Mouse (Mus musculus): ENCODE measurements at regions not wholly inside any gene's neighbourhood (a gene's known extent, or its start where the extent isn't known, plus 50 kb on each side); places are given as distances from the start of the nearest gene placed in this dataset.

GRCm38 (mm10) chr9:91818616-91819328 lies 374.0 kb upstream of the Plscr5 start:
- ATAC-seq, result no peak

DNA sequence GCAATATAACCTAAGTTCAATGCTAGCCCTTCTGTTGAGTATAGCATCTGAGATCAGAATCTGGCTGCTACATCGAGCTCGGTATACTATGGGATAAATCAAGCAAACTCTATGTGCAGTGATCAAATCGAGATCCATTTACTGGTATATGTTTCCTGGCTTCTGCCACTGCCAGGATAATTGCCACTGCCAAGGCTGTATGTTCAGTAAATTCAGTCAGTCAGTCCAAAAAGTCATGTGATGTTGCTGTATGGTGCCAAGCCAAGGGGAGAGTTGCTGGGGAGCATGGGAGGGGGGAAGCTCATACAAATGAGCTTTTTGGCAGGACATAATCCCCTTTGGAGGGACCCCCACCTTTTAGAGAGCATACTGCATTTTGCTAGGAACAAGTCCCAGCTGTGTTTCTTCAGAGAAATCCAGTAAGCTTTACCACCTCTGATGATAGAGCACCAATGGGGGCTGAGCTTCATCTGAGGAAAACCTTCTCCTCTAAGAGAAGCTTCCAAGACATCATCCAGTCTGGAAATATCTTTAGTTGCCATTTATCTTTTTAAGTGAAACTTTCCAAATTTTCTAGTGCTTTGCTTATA lies 389.3 kb upstream of the Plscr5 start:
- no peak for ATAC-seq

GRCm38 (mm10) chr9:91798837-91799225 lies 393.9 kb upstream of the Plscr5 start:
- ATAC-seq, result no peak

- ATAC-seq, result no peak
Measured at GRCm38 (mm10) chr9:91798171-91798836, 394.4 kb upstream of the Plscr5 start.

- ATAC-seq, result no peak
Measured at GRCm38 (mm10) chr9:91796976-91797375, 395.8 kb upstream of the Plscr5 start.

- no peak for ATAC-seq
Measured at GRCm38 (mm10) chr9:91752935-91753334, 387.3 kb upstream of the Zic1 start.

DNA sequence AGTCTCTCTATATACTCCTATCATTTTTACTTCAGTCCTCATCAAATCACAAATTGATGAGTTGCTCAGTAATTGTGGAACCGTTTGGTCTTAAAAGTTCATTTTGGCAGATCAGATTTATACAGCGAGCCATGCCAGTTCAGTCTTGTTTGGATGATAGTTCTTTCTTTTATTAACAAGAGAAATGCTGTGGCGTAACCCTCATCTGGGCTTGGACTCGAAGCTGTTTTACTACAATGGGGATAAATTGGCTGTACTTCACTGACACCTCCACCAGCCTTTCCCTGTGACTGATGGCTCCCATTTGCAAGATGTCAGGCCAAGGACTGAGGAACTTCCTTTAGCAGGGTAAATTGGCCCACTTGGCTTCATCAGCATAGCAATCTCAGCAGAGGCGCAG lies 345.5 kb upstream of the Zic1 start:
- ATAC-seq, result no peak

DNA sequence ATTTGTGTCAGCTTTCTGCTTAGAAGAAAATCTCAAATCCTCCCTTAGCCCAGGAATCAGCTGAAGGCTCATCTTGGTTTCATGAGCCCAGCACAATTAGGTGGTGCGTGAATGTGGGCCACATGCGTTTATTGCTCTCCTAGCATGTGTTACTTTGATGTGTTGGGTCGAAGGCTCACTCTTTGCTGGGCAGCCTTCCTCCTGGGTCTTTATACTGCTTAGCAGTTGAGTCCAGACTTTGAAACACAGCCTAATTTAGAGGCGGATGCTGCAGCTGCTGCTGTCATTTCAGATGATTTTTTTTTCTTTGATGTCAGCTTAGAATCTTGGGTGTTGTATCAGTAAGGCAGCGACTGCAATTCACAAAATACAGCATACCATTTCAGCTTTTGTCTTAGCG lies 315.2 kb upstream of the Zic1 start:
- ATAC-seq, result no peak

GRCm38 (mm10) chr9:91666667-91667066 lies 301.1 kb upstream of the Zic1 start:
- no peak for ATAC-seq

- ATAC-seq, result no peak
Measured at GRCm38 (mm10) chr9:91660089-91660488, 294.5 kb upstream of the Zic1 start.

DNA sequence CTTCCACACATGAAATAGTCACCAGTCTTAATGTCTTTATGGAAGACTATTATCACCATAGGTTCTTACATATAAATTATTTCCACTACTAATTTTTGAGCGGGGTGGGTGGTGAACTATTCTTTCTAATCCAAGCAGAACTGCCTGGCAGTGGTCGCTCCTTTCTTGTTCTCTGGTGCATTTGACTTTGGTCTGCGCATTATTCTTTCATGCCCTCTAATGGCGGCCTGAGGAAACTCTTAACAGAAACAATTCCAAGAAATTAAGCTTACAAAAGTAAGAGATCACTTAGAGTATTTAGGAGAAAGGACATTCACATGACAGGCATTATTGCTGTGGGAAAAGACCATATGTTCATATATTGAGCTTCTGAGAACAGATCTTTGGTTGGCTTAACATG lies 288.5 kb upstream of the Zic1 start:
- ATAC-seq, result no peak

- ATAC-seq, result no peak
Measured at GRCm38 (mm10) chr9:91652384-91653100, 286.9 kb upstream of the Zic1 start.

- no peak for ATAC-seq
Measured at GRCm38 (mm10) chr9:91610401-91610800, 244.8 kb upstream of the Zic1 start.

DNA sequence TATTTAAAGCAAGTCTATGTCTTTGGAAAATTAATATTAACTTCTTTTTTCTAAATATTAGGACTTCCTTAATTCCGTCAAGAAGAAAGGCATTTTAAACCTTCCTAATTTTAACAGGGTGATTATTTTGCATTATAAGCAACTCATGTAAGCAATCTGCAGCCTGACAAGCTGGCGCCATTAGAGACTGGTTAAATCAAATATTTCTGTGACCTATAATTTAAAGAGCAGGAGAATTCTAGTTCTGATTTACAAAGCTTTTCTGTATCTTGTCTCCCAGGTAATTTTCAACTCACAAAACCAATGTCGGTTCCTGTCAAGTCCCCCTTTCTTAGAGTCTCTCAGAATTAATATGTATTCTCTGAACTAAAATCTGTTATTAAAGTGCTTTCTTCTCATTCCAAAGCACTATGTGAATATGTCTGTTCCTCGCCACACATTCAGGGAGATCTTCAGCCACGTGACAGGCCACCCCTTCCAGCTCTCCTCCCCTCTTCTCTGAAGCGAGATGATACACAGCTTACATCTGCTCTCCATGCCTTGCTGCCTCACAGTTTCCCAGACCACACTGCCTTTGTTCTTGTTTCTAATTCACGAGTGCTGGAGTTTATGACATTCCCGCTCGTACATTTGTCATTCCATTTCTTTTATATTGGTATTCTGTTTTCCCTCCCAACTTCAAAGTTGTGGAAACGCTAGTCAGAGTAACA lies 244.0 kb upstream of the Zic1 start:
- ATAC-seq, result no peak

DNA sequence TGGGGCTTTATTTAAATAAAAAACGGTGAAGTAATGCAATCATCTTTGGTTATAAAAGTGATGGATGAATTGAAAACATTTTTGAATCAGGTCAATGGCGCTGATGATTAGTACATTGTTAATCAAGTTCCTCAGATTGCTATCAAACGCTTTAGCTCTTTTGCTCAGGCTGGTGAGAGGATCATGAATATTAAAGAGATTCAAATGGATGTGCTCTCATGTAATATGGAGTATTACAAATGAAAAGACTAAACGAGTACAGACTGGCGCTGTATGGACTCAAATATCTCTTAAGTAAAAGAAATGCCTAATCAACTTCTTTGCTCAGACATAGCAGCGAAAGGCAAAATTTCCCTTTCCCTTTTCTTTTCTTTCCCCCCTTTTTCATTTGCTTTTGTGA lies 236.1 kb upstream of the Zic1 start:
- no peak for ATAC-seq

DNA sequence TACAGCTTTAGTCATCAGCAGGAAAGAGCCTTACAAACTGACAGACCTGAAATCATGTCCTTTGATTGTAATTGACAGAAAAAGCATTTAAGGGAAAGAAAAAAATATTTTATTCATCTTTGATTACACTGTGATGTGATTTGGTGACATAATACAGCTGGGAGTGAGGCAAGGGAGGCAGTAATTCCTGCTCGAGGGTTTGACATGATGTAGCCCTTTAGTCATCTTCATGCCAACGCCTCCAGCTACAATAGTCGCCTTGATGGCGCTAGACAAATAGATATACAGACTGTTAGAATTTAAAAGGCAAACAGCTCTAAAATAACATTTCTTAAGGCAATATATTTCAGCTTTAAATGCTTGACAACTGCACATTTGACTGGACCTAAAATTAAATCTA lies 226.3 kb upstream of the Zic1 start:
- no peak for ATAC-seq

- no peak for ATAC-seq
Measured at GRCm38 (mm10) chr9:91588756-91589155, 223.1 kb upstream of the Zic1 start.

- no peak for ATAC-seq
Measured at GRCm38 (mm10) chr9:91587861-91588260, 222.3 kb upstream of the Zic1 start.

DNA sequence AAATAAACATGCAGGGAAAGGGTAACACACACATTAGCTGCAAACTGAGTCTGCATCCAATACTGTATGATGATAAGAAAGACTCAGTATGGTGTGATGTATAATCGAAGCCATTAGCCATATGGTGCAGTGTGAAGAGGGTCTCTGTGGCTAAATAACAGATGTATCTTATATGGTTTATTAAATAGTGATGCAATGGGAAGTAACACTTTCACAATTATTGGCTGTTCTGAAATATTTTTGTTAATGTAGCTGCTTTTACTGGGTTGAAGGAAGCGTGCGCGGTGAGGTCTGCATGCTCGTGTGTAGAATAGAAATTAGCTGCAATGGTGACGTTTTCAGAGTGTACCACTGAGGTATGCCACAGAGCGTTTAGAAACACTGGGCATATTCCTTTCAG lies 221.7 kb upstream of the Zic1 start:
- no peak for ATAC-seq

DNA sequence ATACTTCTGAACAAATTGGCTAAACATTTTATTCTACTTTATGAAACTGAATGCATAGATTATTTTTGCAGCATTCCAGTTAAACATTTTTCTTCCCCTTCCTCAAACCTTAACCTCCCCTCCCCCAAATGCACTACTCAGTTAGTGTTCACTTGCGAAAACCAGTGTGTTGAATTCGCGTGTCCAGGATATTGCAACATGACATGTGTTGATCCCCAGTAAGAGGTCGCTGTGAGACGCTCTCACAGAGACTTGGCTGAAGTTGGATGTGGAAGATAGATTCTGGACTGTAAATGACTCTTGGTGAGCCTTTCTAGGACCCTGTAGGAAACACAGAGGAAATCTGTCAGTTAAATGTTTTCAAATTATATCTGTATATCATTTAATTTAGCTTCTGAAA lies 221.0 kb upstream of the Zic1 start:
- no peak for ATAC-seq

DNA sequence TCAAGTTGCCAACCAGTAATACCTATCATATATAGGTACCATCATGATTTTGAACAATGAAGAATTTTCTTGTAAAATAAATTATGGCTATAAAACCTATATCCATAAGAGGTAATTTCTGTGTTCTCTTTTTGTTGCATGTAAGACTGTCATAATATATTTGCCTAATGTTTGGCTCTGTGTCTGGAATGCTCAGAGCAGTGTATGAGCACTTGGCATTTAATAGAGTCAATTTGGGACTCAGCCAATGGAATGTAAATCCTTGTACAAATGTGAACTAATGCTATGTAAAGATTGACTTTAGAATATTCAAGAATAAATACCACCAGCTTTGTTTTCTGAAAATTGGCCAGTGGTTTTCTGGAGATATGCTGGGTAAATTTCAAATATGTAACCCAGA lies 208.5 kb upstream of the Zic1 start:
- ATAC-seq, result no peak

- ATAC-seq, result no peak
Measured at GRCm38 (mm10) chr9:91566006-91566641, 200.5 kb upstream of the Zic1 start.
